Mouse (Mus musculus) neural tube, embryonic 14.5 days (tissue): ENCODE data around the gene Gm973. TPM values are rescaled to one million over a fixed set of nuclear protein-coding genes. Genes with fewer than 3 reads are reported as not detected.
A peak's percentile ranks its signal among the peaks of the same experiment; 100 is the strongest.

ENCODE experiments used
- ATAC-seq: fragments of 200-750 bp; cut with Nextera tagmentation; 2 replicates; pipeline ENCODE4 v1.8.0; 2017; ENCODE audit warnings: low read depth, mild to moderate bottlenecking, moderate TSS enrichment, moderate library complexity
- H3K27ac ChIP-seq: fragments of 300-500 bp; sonication (generic); 2 replicates; pipeline ENCODE4 v1.5.1; 2014; ENCODE audit warnings: low read depth, mild to moderate bottlenecking, control low read depth, low read length, moderate library complexity, mixed read lengths
- H3K27me3 ChIP-seq: fragments of 300-500 bp; sonication (generic); 2 replicates; pipeline ENCODE4 v1.6.1; 2014; ENCODE audit warnings: low read length; ENCODE audit not compliant: control insufficient read depth, insufficient read depth
- H3K36me3 ChIP-seq: fragments of 300-500 bp; sonication (generic); 2 replicates; pipeline ENCODE4 v1.6.1; 2014; ENCODE audit warnings: low read length, mixed read lengths; ENCODE audit not compliant: control insufficient read depth, insufficient read depth
- H3K4me1 ChIP-seq: fragments of 300-500 bp; sonication (generic); 2 replicates; pipeline ENCODE4 v1.6.1; 2014; ENCODE audit warnings: low read length; ENCODE audit not compliant: control insufficient read depth, insufficient read depth
- H3K4me2 ChIP-seq: fragments of 300-500 bp; sonication (generic); 2 replicates; pipeline ENCODE4 v1.6.1; 2014; ENCODE audit warnings: mild to moderate bottlenecking, low read depth, low read length, control low read depth
- H3K4me3 ChIP-seq: fragments of 300-500 bp; sonication (generic); 2 replicates; pipeline ENCODE4 v1.5.1; 2014; ENCODE audit warnings: low read depth, low read length, control low read depth, mixed read lengths
- H3K9ac ChIP-seq: fragments of 300-500 bp; sonication (generic); replicated peaks from 2 replicates; pipeline ENCODE4 v1.6.1; 2014; ENCODE audit warnings: low read depth, mild to moderate bottlenecking, control low read depth, low read length, mixed read lengths
- H3K9me3 ChIP-seq: fragments of 300-500 bp; sonication (generic); 2 replicates; pipeline ENCODE4 v1.6.1; 2016; ENCODE audit warnings: low read length; ENCODE audit not compliant: control insufficient read depth
- WGBS: fragments of 180-500 bp; shearing (Covaris S2); extraction: QIAGEN DNeasy Blood & Tissue Kit; methylation state at CpG from one replicate; pipeline ENCODE4 v1.1.7; 2014; 5-methylcytosine and 5-hydroxymethylcytosine counted together
- polyA plus RNA-seq: library from polyadenylated mRNA; unstranded; fragments of >200 nt; fragmentation: Nextera tagmentation; extraction: Ambion mirVana; gene quantifications from 2 replicates; pipeline ENCODE4 v1.2.1, GENCODE M21; 2014

Gm973 gene
- polyA plus RNA-seq, 1 experiment from 2014 or later = 13.2 TPM

DNA sequence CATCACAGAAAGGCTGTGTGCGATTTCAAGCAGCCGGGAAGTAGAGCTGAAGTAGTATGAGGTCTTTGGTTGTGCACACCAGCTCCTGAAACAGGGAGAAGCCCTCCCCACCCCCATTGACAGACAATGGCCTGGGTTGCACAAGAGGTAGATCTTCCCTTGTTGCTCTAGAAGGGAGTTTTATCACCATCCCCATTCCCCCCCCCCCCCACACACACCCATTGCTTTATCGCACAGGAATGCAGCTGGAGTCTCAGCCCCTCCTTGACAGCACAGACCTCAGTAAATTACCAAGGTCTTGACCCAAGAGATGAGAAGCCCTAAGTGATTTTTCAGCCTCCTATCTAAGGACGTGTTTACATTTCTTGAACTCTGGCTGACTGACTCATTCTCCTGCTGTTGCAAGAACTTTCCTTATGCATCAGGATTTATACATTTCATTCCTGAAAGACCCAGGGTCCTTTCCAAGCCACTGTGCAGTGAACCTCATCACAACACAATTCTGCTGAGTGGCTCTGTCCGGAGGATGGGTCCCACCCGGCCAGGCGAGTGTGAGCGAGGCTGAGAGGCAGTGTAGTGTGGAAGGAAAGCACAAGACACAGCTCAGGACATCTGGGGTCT lies 64.2 kb downstream of the Gm973 start:
- H3K9ac ChIP-seq = no peak overlapping the region
- H3K9me3 ChIP-seq = no peaks in the 10 kb centered on the region
- 48% methylated on average over 8 of the region's 8 CpGs for WGBS
- H3K36me3 ChIP-seq = no peaks in the 10 kb centered on the region
- H3K4me1 ChIP-seq = peaks cover 6% of the 10 kb centered on the region; the same call in 1 of the 2 replicates
- no peak for ATAC-seq
- no peak overlapping the region for H3K4me2 ChIP-seq
- H3K27ac ChIP-seq = no peak overlapping the region
- no peak overlapping the region for H3K4me3 ChIP-seq
- H3K27me3 ChIP-seq = no peaks in the 10 kb centered on the region

DNA sequence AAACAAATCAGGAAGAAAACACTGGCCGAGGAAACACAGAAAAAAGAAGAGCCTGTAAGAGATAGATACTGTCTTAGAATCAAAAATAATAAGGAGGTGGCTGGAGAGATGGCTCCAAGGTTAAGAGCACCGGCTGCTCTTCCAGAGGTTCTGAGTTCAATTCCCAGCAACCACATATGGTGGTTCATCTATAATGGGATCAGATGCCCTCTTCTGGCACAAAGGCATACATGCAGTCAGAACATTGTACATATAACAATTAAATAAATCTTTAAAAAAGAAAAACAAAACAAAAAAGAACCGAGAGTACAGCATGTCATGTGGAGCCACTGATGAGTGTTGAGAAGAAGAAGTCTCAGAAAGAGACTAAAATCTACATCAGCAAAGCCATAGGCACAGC lies 64.8 kb downstream of the Gm973 start:
- no peak overlapping the region for H3K4me2 ChIP-seq
- no peaks in the 10 kb centered on the region for H3K9me3 ChIP-seq
- no peaks in the 10 kb centered on the region for H3K27me3 ChIP-seq
- no peak overlapping the region for H3K27ac ChIP-seq
- H3K9ac ChIP-seq = no peak overlapping the region
- H3K36me3 ChIP-seq = no peaks in the 10 kb centered on the region
- peaks cover 7% of the 10 kb centered on the region; the same call in 1 of the 2 replicates for H3K4me1 ChIP-seq
- no peak overlapping the region for H3K4me3 ChIP-seq
- 84% methylated on average over 3 of the region's 3 CpGs for WGBS
- no peak for ATAC-seq

DNA sequence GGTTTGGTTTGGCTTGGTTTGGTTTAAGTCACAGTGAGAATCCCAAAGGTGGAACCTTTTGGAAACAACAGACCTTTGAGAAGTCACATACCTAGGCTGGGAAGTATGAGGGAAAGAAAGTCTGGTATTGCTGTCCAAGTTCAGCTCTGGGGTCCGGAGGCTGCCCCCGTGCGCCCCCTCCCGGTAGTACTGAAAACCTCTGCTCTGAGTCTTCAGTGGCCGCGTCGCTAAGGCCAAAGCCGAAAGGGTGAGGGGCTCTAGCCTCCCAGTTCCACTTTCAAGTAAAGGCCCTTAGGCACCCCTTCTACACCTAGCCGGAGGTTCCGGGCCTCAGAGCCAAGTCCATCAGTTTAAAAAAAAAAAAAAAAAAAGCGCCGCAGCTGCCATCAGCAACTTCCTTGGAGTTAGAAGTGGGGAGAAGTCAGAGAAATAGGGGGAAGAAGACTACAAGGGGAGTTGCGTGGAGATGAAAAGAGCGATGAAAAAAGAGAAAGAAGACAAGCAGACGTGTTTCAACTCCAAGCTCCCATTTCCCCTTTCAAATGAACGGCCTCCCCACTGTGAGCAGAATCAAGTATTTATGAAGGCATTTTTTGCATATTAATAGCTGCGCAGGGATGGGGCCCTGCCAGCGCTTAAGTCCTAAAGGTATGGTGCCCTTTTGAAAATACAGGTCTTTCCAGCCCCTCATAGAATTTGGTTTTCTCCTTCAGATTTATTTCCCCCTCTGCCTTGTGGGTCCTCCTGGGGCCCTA lies 68.8 kb downstream of the Gm973 start:
- peaks cover 7% of the 10 kb centered on the region; the same call in 1 of the 2 replicates for H3K4me1 ChIP-seq
- H3K4me3 ChIP-seq = no peak overlapping the region
- no peaks in the 10 kb centered on the region for H3K36me3 ChIP-seq
- no peak overlapping the region for H3K9ac ChIP-seq
- no peaks in the 10 kb centered on the region for H3K9me3 ChIP-seq
- no peak overlapping the region for H3K27ac ChIP-seq
- peak; percentile 57; the same call in 1 of the 2 replicates for ATAC-seq
- WGBS = 5% methylated on average over 18 of the region's 18 CpGs
- H3K4me2 ChIP-seq = peak overlapping the region; percentile 36; the same call in 1 of the 2 replicates
- no peaks in the 10 kb centered on the region for H3K27me3 ChIP-seq

- peaks cover 7% of the 10 kb centered on the region; the same call in 1 of the 2 replicates for H3K4me1 ChIP-seq
- no peak overlapping the region for H3K9ac ChIP-seq
- WGBS = 86% methylated on average over 1 of the region's 1 CpGs
- ATAC-seq = no peak
- no peak overlapping the region for H3K4me3 ChIP-seq
- H3K36me3 ChIP-seq = no peaks in the 10 kb centered on the region
- no peaks in the 10 kb centered on the region for H3K27me3 ChIP-seq
- no peak overlapping the region for H3K4me2 ChIP-seq
- H3K27ac ChIP-seq = no peak overlapping the region
- H3K9me3 ChIP-seq = no peaks in the 10 kb centered on the region
Measured at GRCm38 (mm10) chr1:59589271-59589670, 73.2 kb downstream of the Gm973 start.

GRCm38 (mm10) chr1:59592359-59592758 lies 76.3 kb downstream of the Gm973 start:
- ATAC-seq = peak; percentile 56; the same call in 1 of the 2 replicates
- no peaks in the 10 kb centered on the region for H3K36me3 ChIP-seq
- H3K27ac ChIP-seq = no peak overlapping the region

DNA sequence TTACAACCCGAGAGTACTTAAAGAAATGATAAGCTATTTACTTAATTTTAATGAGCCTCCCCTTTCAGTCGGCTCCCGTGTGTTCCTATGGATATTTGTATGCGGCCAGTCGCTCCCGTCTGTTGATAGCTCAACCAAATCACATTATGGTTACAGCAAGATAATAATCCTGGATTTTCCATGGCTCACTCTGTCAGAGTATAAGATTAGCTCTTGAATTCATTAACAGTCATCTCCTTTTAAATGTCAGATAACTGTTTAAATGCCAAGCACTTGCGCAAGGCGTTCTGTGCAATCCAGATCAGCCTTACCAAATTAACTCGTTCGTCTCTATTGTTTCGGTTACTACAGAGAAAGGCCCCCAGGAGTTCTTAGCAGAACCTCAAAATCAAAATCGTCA lies 76.8 kb downstream of the Gm973 start:
- H3K27ac ChIP-seq = no peak overlapping the region
- H3K36me3 ChIP-seq = no peaks in the 10 kb centered on the region
- no peaks in the 10 kb centered on the region for H3K27me3 ChIP-seq
- 0 out of 2 replicates have a peak, but pooled peaks have one; percentile 35 for ATAC-seq
- no peaks in the 10 kb centered on the region for H3K4me1 ChIP-seq
- H3K4me3 ChIP-seq = no peak overlapping the region
- 18% methylated on average over 12 of the region's 12 CpGs for WGBS
- H3K4me2 ChIP-seq = peak overlapping the region; percentile 19; the same call in 1 of the 2 replicates
- H3K9ac ChIP-seq = no peak overlapping the region
- H3K9me3 ChIP-seq = no peaks in the 10 kb centered on the region

More at GRCm38 (mm10) chr1:59592359-59592758, 76.3 kb downstream of the Gm973 start:
- 6% methylated on average over 10 of the region's 10 CpGs for WGBS
- H3K9ac ChIP-seq = no peak overlapping the region
- H3K9me3 ChIP-seq = no peaks in the 10 kb centered on the region
- H3K4me2 ChIP-seq = peak overlapping the region; percentile 19; the same call in 1 of the 2 replicates
- no peaks in the 10 kb centered on the region for H3K4me1 ChIP-seq
- no peak overlapping the region for H3K4me3 ChIP-seq
- H3K27me3 ChIP-seq = no peaks in the 10 kb centered on the region

- Histone ChIP-seq H3K27ac (no peak overlapping the region), H3K4me3 (no peak overlapping the region), H3K36me3 (no peaks in the 10 kb centered on the region), H3K9ac (no peak overlapping the region), H3K9me3 (no peaks in the 10 kb centered on the region), H3K4me2 (no peak overlapping the region), H3K4me1 (no peaks in the 10 kb centered on the region), H3K27me3 (no peaks in the 10 kb centered on the region)
- no peak for ATAC-seq
- 73% methylated on average over 2 of the region's 2 CpGs for WGBS
Measured at GRCm38 (mm10) chr1:59593622-59594035, 77.6 kb downstream of the Gm973 start.

DNA sequence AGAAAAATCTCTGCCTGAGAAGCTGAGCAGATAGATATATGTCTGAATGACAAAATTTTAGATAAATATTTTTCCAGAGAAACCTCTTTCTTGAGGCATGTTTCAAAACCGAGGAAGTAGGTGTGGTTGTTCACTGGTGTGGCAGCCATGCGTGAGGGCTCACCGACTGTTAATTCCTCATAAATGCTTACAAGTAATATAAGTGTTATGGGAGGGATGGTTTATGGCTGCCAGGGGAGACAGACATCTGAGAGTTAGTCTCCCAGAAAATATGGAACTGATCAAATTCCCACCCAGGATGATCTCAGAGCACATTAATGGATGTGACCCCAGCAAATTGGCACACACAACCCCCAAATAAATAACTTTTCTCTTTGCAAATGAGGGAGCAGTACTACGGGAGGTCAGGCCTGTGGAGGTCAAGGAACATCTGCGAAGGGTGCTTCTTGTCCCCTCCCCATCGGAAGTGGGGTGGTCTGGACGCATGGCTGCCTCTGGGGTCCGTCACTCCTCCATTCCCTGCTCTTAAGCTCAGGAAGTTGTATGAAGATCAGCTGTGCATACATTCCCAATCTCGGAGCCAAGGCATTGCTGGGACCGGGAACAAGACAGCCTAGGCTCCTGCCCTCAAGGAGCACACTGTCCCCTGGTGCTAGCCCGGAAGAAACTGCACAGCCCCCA lies 78.7 kb downstream of the Gm973 start:
- H3K9me3 ChIP-seq = no peaks in the 10 kb centered on the region
- H3K9ac ChIP-seq = no peak overlapping the region
- no peak overlapping the region for H3K4me3 ChIP-seq
- no peak for ATAC-seq
- H3K27ac ChIP-seq = no peak overlapping the region
- H3K27me3 ChIP-seq = no peaks in the 10 kb centered on the region
- no peaks in the 10 kb centered on the region for H3K4me1 ChIP-seq
- no peak overlapping the region for H3K4me2 ChIP-seq
- H3K36me3 ChIP-seq = no peaks in the 10 kb centered on the region
- 83% methylated on average over 11 of the region's 11 CpGs for WGBS

- Histone ChIP-seq H3K27ac (no peak overlapping the region), H3K9me3 (no peaks in the 10 kb centered on the region), H3K27me3 (no peaks in the 10 kb centered on the region), H3K36me3 (no peaks in the 10 kb centered on the region), H3K4me2 (no peak overlapping the region), H3K4me3 (no peak overlapping the region), H3K4me1 (no peaks in the 10 kb centered on the region), H3K9ac (no peak overlapping the region)
- 83% methylated on average over 9 of the region's 9 CpGs for WGBS
- ATAC-seq = no peak
Measured at GRCm38 (mm10) chr1:59595609-59596008, 79.5 kb downstream of the Gm973 start.
